Mouse (Mus musculus): Measurements from ENCODE around the gene Hist1h2bp. TPM values are rescaled to one million over a fixed set of nuclear protein-coding genes. Genes with fewer than 3 reads are reported as not detected.
A peak's percentile ranks its signal among the peaks of the same experiment; 100 is the strongest.
"Not testable (repeated sequence)": the region's sequence is repeated elsewhere in the genome, so short reads cannot be mapped to it uniquely, and the experiment has no call there.

Gene Hist1h2bp
- polyA plus RNA-seq, 1 experiment from 2014 or later, result 2.8 TPM

- Histone ChIP-seq H3K4me1 (peaks cover 13% of the 10 kb centered on the region), H3K9ac (peak overlapping the region; percentile 18; the same call in 1 of the 2 replicates), H3K4me2 (replicated peaks) (peak overlapping the region; percentile 64), H3K4me3 (replicated peaks) (peak overlapping the region; percentile 48), H3K27ac (replicated peaks) (peak overlapping the region; percentile 92)
- not testable (repeated sequence) for H3K9me3 ChIP-seq (replicated peaks); H3K36me3 ChIP-seq; ATAC-seq (ENCODE audit: insufficient number of reproducible peaks, low FRiP score, low TSS enrichment, low read depth); H3K27me3 ChIP-seq
- WGBS, result under 1% methylated on average over 26 of the region's 26 CpGs
Measured at GRCm38 (mm10) chr13:21754294-21755001, 32.8 kb upstream of the Hist1h2bp start.

- 63% methylated on average over 1 of the region's 1 CpGs for WGBS
Measured at GRCm38 (mm10) chr13:21755707-21756106, 31.6 kb upstream of the Hist1h2bp start.

GRCm38 (mm10) chr13:21778814-21779766, 8.2 kb upstream of the Hist1h2bp start:
- H3K4me1 ChIP-seq, result peaks cover 32% of the 10 kb centered on the region
- ATAC-seq (ENCODE audit: insufficient number of reproducible peaks, low FRiP score, low TSS enrichment, low read depth), result peak; percentile 88
- no peaks in the 10 kb centered on the region for H3K36me3 ChIP-seq
- peak overlapping the region; percentile 57 for H3K4me3 ChIP-seq (replicated peaks)
- 3% methylated on average over 33 of the region's 33 CpGs for WGBS
- H3K4me2 ChIP-seq (replicated peaks), result peak overlapping the region; percentile 93
- peak overlapping the region; percentile 69 for H3K9ac ChIP-seq
- H3K27ac ChIP-seq (replicated peaks), result peak overlapping the region; percentile 95
- H3K27me3 ChIP-seq, result no peaks in the 10 kb centered on the region
- no peaks in the 10 kb centered on the region for H3K9me3 ChIP-seq (replicated peaks)

More at GRCm38 (mm10) chr13:21755707-21756106, 31.6 kb upstream of the Hist1h2bp start:
- H3K4me2 ChIP-seq (replicated peaks), result no peak overlapping the region
- no peak overlapping the region for H3K9ac ChIP-seq
- no peak overlapping the region for H3K4me3 ChIP-seq (replicated peaks)
- H3K27me3 ChIP-seq, result no peaks in the 10 kb centered on the region
- no peaks in the 10 kb centered on the region for H3K36me3 ChIP-seq
- no peak overlapping the region for H3K27ac ChIP-seq (replicated peaks)
- no peaks in the 10 kb centered on the region for H3K9me3 ChIP-seq (replicated peaks)
- peaks cover 11% of the 10 kb centered on the region for H3K4me1 ChIP-seq
- no peak for ATAC-seq (ENCODE audit: insufficient number of reproducible peaks, low FRiP score, low TSS enrichment, low read depth)

GRCm38 (mm10) chr13:21779767-21780731, 7.2 kb upstream of the Hist1h2bp start, which contains the start of gene Hist1h1b:
Gene Hist1h1b (minus strand): TSS chr13:21780625.
- Histone ChIP-seq H3K27ac (replicated peaks) (peak within 1 kb of the TSS; percentile 95), H3K4me3 (replicated peaks) (peak within 1 kb of the TSS; percentile 57), H3K4me1 (peaks cover 37% of the 10 kb centered on the region), H3K9ac (peak within 1 kb of the TSS; percentile 69), H3K4me2 (replicated peaks) (peak within 1 kb of the TSS; percentile 93), H3K9me3 (replicated peaks) (no peaks in the 10 kb centered on the region), H3K36me3 (no peaks in the 10 kb centered on the region), H3K27me3 (no peaks in the 10 kb centered on the region)
- peak; percentile 53; the same call in 1 of the 2 replicates for ATAC-seq (ENCODE audit: insufficient number of reproducible peaks, low FRiP score, low TSS enrichment, low read depth)
- WGBS, result under 1% methylated on average over 44 of the region's 44 CpGs

- Histone ChIP-seq H3K27me3 (no peaks in the 10 kb centered on the region), H3K9ac (no peak overlapping the region), H3K4me3 (replicated peaks) (peak overlapping the region; percentile 57), H3K4me2 (replicated peaks) (peak overlapping the region; percentile 93), H3K36me3 (no peaks in the 10 kb centered on the region), H3K4me1 (peaks cover 41% of the 10 kb centered on the region), H3K9me3 (replicated peaks) (no peaks in the 10 kb centered on the region), H3K27ac (replicated peaks) (peak overlapping the region; percentile 95)
- ATAC-seq (ENCODE audit: insufficient number of reproducible peaks, low FRiP score, low TSS enrichment, low read depth), result no peak
- 34% methylated on average over 6 of the region's 6 CpGs for WGBS
Measured at GRCm38 (mm10) chr13:21781021-21781555, 6.2 kb upstream of the Hist1h2bp start.

- H3K27me3 ChIP-seq, result no peaks in the 10 kb centered on the region
- no peaks in the 10 kb centered on the region for H3K9me3 ChIP-seq (replicated peaks)
- H3K4me2 ChIP-seq (replicated peaks), result no peak overlapping the region
- 84% methylated on average over 1 of the region's 1 CpGs for WGBS
- H3K36me3 ChIP-seq, result no peaks in the 10 kb centered on the region
- no peak overlapping the region for H3K9ac ChIP-seq
- no peak overlapping the region for H3K4me3 ChIP-seq (replicated peaks)
- H3K27ac ChIP-seq (replicated peaks), result peak overlapping the region; percentile 51; the same call in 1 of the 2 replicates
- H3K4me1 ChIP-seq, result peaks cover 43% of the 10 kb centered on the region
- ATAC-seq (ENCODE audit: insufficient number of reproducible peaks, low FRiP score, low TSS enrichment, low read depth), result no peak
Measured at GRCm38 (mm10) chr13:21781639-21782038, 5.6 kb upstream of the Hist1h2bp start.

- peaks cover 43% of the 10 kb centered on the region for H3K4me1 ChIP-seq
- not testable (repeated sequence) for H3K27me3 ChIP-seq; H3K36me3 ChIP-seq; H3K9me3 ChIP-seq (replicated peaks); ATAC-seq (ENCODE audit: insufficient number of reproducible peaks, low FRiP score, low TSS enrichment, low read depth)
- WGBS, result under 1% methylated on average over 14 of the region's 35 CpGs
- peak overlapping the region; percentile 86 for H3K27ac ChIP-seq (replicated peaks)
- peak overlapping the region; percentile 44 for H3K4me3 ChIP-seq (replicated peaks)
- H3K4me2 ChIP-seq (replicated peaks), result peak overlapping the region; percentile 65
- peak overlapping the region; percentile 29; the same call in 1 of the 2 replicates for H3K9ac ChIP-seq
Measured at GRCm38 (mm10) chr13:21782361-21783254, 4.7 kb upstream of the Hist1h2bp start.

- Histone ChIP-seq H3K4me1 (peaks cover 47% of the 10 kb centered on the region), H3K9me3 (replicated peaks) (no peaks in the 10 kb centered on the region), H3K36me3 (no peaks in the 10 kb centered on the region), H3K27me3 (no peaks in the 10 kb centered on the region), H3K27ac (replicated peaks) (peak within 1 kb of the TSS; percentile 86), H3K4me3 (replicated peaks) (peak within 1 kb of the TSS; percentile 44), H3K4me2 (replicated peaks) (peak within 1 kb of the TSS; percentile 65), H3K9ac (peak within 1 kb of the TSS; percentile 29; the same call in 1 of the 2 replicates)
- peak; percentile 77 for ATAC-seq (ENCODE audit: insufficient number of reproducible peaks, low FRiP score, low TSS enrichment, low read depth)
- under 1% methylated on average over 15 of the region's 20 CpGs for WGBS
Measured at GRCm38 (mm10) chr13:21783255-21783617, 4.0 kb upstream of the Hist1h2bp start, which contains the start of gene Hist1h3i. Gene Hist1h3i (minus strand): TSS chr13:21783370.

- H3K36me3 ChIP-seq, result no peaks in the 10 kb centered on the region
- peaks cover 46% of the 10 kb centered on the region for H3K4me1 ChIP-seq
- H3K27ac ChIP-seq (replicated peaks), result peak overlapping the region; percentile 86
- WGBS, result 3% methylated on average over 9 of the region's 9 CpGs
- H3K9me3 ChIP-seq (replicated peaks), result no peaks in the 10 kb centered on the region
- no peaks in the 10 kb centered on the region for H3K27me3 ChIP-seq
- peak overlapping the region; percentile 65 for H3K4me2 ChIP-seq (replicated peaks)
- peak overlapping the region; percentile 44 for H3K4me3 ChIP-seq (replicated peaks)
- no peak for ATAC-seq (ENCODE audit: insufficient number of reproducible peaks, low FRiP score, low TSS enrichment, low read depth)
- H3K9ac ChIP-seq, result no peak overlapping the region
Measured at GRCm38 (mm10) chr13:21783734-21784161, 3.5 kb upstream of the Hist1h2bp start.
